Mouse (Mus musculus): Measurements from ENCODE around the gene Osbpl3. TPM values are rescaled to one million over a fixed set of nuclear protein-coding genes. Genes with fewer than 3 reads are reported as not detected.

Gene Osbpl3
- polyA plus RNA-seq, 1 experiment from 2014 or later = 9.5 TPM

DNA sequence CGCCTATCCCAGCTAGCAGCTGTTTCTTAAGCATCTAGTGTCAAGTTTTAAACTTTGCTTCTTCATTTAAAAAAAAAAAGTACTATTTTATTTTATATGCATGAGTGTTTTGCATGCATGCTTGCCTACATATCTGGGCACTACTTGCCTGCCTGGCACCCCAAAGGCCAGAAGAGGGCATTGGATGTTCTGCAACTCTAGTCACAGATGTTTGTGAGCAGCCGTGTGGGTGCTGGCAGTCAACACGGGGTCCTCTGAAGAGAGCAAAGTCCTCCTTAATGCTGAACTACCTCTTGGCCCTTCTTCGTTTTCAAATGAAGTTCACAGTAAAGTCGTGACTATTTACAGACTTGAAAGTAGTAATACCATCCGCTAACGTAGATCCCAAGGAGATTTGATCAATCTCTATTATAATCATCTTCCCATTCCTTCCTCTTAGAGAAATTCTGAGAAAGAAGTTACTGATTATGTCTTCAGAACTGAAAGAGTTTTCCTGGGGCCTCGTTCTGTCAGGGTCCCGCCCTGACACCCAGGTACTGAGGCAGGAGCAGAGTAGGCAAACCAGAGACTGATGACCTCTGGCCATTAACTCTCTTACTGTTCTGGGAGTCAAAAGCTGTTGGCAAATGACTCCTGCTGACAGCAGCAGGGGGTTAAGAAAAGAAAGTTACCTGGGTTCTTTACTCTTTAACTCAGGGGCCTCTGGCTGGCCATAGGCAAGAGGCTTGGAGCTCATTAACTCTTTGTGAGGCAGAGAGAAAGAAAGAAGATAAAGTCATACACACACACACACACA is 8.9 kb upstream of the Osbpl3 start:
- WGBS = 83% methylated on average over 9 of the region's 9 CpGs
- H3K9ac ChIP-seq = no peak overlapping the region

DNA sequence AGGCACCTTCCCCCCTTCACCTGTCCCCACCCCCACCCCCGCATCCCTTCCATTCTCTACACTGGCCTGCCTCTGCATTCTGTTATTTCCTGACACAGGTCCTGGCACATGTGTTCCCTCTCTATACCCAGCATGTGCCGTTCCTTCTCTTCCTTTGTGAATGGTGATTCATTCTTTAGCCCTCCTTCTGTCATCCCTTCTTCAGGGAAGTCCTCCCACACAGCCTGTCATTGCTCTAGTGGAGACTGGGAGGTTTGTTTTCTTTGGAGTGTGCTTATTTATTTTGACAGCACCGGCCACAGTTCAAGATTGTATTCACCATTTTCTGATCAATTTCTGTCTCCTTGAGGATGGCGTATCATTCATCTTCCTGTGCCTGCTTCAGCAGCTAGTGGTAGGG is 6.0 kb upstream of the Osbpl3 start:
- Histone ChIP-seq H3K36me3 (replicated peaks) (no peaks in the 10 kb centered on the region), H3K27me3 (peaks cover 3% of the 10 kb centered on the region; the same call in 1 of the 2 replicates), H3K4me1 (no peaks in the 10 kb centered on the region), H3K9ac (no peak overlapping the region), H3K4me2 (no peak overlapping the region), H3K4me3 (replicated peaks) (no peak overlapping the region), H3K9me3 (no peaks in the 10 kb centered on the region), H3K27ac (no peak overlapping the region)
- ATAC-seq (ENCODE audit: low FRiP score) = no peak
- WGBS = 90% methylated on average over 4 of the region's 4 CpGs

More for the DNA sequence above, 8.9 kb upstream of the Osbpl3 start:
- Histone ChIP-seq H3K4me2 (no peak overlapping the region), H3K27ac (no peak overlapping the region), H3K4me1 (no peaks in the 10 kb centered on the region), H3K27me3 (no peaks in the 10 kb centered on the region), H3K36me3 (replicated peaks) (no peaks in the 10 kb centered on the region), H3K9me3 (no peaks in the 10 kb centered on the region), H3K4me3 (replicated peaks) (no peak overlapping the region)
- no peak for ATAC-seq (ENCODE audit: low FRiP score)

DNA sequence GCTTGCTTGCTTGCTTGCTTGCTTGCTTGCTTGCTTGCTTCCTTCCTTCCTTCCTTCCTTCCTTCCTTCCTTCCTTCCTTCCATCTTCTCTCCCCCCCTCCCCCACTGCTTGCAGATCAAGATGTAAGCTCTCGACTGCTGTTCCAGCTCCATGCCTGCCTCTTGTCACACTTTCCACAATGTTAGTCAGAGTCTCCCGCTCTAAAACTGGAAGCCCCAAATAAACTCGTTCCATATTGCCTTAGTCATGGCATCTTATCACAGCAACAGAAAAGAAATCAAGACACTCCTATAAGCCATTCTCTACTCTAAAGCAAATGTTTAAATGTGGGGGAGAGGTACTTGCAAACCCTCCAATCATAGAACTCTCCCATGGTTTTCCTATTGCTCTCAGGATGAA is 5.6 kb upstream of the Osbpl3 start:
- WGBS = 88% methylated on average over 3 of the region's 3 CpGs
- Histone ChIP-seq H3K27ac (no peak overlapping the region), H3K4me2 (no peak overlapping the region), H3K9ac (no peak overlapping the region), H3K36me3 (replicated peaks) (no peaks in the 10 kb centered on the region), H3K4me3 (replicated peaks) (no peak overlapping the region), H3K9me3 (no peaks in the 10 kb centered on the region), H3K27me3 (peaks cover 6% of the 10 kb centered on the region; the same call in 1 of the 2 replicates), H3K4me1 (peaks cover 3% of the 10 kb centered on the region)
- ATAC-seq (ENCODE audit: low FRiP score) = no peak

DNA sequence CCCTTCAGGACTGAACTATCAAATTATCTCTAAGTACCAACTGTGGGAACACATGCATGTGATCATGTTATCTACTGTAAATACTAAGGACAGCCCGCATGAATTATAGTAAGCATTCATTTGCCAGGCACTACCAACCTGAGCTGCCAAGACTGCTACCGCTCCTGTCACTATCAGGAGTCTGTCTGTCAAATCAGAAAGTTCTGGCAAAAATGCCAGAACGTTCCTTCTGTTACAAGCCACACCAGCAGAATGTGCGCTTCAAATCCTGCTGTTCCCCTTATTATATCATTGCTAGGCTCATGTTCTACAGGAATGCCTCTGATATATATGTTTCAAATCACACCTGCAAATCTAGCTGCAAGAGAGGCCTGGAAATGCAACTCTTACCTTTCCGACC is 4.6 kb upstream of the Osbpl3 start:
- Histone ChIP-seq H3K36me3 (replicated peaks) (no peaks in the 10 kb centered on the region), H3K4me3 (replicated peaks) (no peak overlapping the region), H3K27ac (no peak overlapping the region), H3K9me3 (no peaks in the 10 kb centered on the region), H3K27me3 (peaks cover 6% of the 10 kb centered on the region; the same call in 1 of the 2 replicates), H3K4me2 (no peak overlapping the region), H3K4me1 (peaks cover 7% of the 10 kb centered on the region), H3K9ac (no peak overlapping the region)
- no peak for ATAC-seq (ENCODE audit: low FRiP score)
- 89% methylated on average over 5 of the region's 5 CpGs for WGBS

DNA sequence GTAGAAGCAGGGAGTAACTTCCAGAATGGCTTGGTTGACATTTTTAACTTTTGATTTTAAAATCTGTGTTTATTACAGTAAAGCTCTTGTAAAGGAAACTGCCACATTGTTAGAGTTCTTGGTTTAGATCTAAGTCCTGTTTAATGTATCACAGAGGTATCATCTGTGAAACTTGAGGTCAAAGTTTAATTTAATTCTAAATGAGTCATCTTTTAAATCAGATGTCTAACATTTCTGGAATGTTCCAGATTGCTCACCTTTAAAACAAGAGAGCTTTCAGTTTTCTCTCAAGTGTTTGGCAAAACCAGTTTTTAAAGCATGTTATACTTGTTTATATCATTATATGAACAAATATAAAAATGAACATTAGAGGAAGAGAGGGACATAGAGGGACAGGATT is 4.2 kb upstream of the Osbpl3 start:
- no peak overlapping the region for H3K4me2 ChIP-seq
- no peak overlapping the region for H3K4me3 ChIP-seq (replicated peaks)
- H3K36me3 ChIP-seq (replicated peaks) = no peaks in the 10 kb centered on the region
- ATAC-seq (ENCODE audit: low FRiP score) = no peak
- no peaks in the 10 kb centered on the region for H3K9me3 ChIP-seq
- peaks cover 6% of the 10 kb centered on the region; the same call in 1 of the 2 replicates for H3K27me3 ChIP-seq
- H3K27ac ChIP-seq = no peak overlapping the region
- H3K4me1 ChIP-seq = peaks cover 8% of the 10 kb centered on the region
- H3K9ac ChIP-seq = no peak overlapping the region

DNA sequence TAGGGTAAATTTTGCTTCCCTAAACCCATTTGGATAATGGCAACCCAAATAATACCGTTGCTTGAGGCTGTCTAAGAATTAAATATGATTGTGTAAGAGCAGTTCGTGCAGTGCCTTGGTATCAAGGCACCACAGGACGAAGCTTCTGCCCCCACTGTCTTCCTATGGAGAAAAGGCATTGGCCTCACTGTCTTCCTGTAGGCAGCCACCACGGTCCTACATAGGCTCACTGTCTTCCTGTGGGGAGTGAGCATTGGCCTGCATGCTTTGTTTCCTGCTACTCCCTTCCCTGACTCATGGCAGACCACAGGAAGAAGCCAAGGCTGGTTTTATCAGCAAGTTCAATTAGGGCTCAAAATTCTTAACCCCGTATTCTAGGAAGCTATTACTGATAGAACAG is 3.3 kb upstream of the Osbpl3 start:
- Histone ChIP-seq H3K9ac (no peak overlapping the region), H3K4me2 (no peak overlapping the region), H3K27me3 (peaks cover 6% of the 10 kb centered on the region; the same call in 1 of the 2 replicates), H3K27ac (no peak overlapping the region), H3K9me3 (no peaks in the 10 kb centered on the region), H3K4me1 (peaks cover 15% of the 10 kb centered on the region), H3K4me3 (replicated peaks) (no peak overlapping the region), H3K36me3 (replicated peaks) (no peaks in the 10 kb centered on the region)
- no peak for ATAC-seq (ENCODE audit: low FRiP score)
- 81% methylated on average over 5 of the region's 5 CpGs for WGBS

DNA sequence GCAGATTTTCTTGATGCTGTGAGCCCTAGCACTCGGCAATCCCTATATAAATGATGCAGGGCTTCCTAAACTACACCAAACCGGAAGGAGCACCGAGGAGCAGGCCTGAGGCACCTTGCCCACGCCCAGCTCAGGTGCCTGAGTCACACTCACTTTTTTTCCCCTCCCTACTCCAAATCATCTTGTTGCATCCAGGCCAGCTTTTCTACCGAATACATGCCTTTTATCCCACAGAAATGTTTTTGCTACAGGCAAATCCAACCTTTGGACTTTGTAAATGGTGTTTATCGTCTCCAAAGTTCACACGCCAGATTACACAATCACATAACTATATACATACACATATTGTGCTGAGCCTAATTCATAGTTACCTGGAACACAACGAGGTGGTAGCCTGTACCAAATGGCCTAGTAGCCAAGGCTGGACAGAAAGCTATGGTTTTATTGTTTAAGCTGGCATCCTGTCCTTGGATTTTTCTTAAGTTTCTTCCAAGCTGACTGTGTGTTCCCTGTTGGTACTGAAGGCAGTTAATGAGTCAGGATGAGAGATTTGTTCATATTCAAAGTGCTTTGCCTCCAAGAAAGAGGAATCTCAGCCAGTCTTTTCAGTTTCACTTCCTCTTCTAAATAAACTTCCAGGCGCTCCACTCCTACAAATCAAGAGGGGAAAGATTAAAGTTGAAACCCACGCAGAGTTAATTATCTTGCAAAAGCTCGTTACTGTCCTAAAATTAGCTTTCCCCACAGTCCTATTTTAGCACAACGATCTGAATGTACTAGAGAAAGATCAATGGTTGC is 1.7 kb upstream of the Osbpl3 start:
- no peak overlapping the region for H3K9ac ChIP-seq
- no peak overlapping the region for H3K4me3 ChIP-seq (replicated peaks)
- no peak overlapping the region for H3K4me2 ChIP-seq
- H3K27me3 ChIP-seq = peaks cover 6% of the 10 kb centered on the region; the same call in 1 of the 2 replicates
- no peak for ATAC-seq (ENCODE audit: low FRiP score)
- peaks cover 21% of the 10 kb centered on the region for H3K4me1 ChIP-seq
- WGBS = 80% methylated on average over 12 of the region's 12 CpGs
- no peaks in the 10 kb centered on the region for H3K9me3 ChIP-seq
- no peaks in the 10 kb centered on the region for H3K36me3 ChIP-seq (replicated peaks)
- H3K27ac ChIP-seq = no peak overlapping the region

DNA sequence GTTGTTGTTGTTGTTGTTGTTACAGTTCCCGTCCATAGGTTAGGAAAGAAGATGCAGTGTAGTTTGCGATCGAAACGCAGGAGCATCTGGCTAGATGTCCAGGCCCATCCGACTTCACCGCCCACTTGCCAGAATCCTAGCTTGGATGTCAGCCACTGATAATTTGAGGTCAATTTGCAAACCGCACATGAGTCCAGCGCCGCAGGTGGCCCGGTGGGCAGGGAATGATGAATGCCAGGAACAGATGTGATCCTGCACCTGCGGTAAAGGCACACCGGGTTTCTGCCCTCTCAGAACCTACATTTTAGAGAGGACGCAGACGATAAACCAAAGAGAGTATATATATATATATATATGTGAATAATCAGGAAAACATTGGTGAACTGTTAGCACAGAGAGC is 705 bp upstream of the Osbpl3 start:
- H3K9ac ChIP-seq = 0 out of 2 replicates have a peak overlapping the region, but pooled peaks have one; percentile 29
- WGBS = 69% methylated on average over 14 of the region's 14 CpGs

DNA sequence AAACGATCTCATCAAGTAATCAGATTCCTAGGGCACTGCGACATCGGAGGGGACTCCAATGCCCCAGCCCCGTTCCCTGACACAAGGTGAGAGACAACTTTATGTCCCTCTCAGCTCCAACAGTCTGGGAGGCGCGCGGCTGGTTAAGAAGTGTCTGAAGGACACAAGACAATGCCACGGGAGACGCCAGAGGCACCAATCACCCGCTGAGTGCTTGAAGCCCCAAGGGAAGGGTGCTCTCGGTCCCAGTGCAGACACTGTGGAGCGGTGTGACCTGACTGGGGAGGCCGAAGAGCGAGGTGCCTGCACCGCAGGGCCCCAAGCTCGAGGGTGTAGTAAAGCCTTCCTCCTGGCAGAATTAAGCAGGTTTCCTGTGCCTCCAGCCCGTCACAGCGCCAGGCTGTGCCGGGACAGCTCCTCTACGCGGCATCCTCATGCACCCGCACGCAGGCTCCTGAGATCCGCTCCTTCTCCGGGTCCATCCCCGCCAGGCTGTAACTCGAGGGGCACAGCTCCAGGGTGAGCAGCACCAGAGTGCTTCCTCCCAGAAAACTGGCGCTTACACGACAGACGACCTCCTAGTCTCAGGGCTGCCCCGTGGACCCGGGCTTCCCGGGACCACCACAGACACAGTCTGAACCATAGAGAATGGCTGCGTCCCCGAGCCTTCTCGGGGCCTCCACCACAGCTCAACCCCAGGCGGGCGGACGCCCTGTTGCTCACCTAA is 736 bp downstream of the Osbpl3 start:
- Histone ChIP-seq H3K9ac (peak overlapping the region; percentile 77), H3K27me3 (peaks cover 6% of the 10 kb centered on the region; the same call in 1 of the 2 replicates), H3K4me2 (peak overlapping the region; percentile 92), H3K4me1 (peaks cover 21% of the 10 kb centered on the region), H3K36me3 (replicated peaks) (no peaks in the 10 kb centered on the region), H3K9me3 (no peaks in the 10 kb centered on the region), H3K27ac (peak overlapping the region; percentile 79), H3K4me3 (replicated peaks) (peak overlapping the region; percentile 65)
- WGBS = 1% methylated on average over 39 of the region's 39 CpGs
- peak; percentile 74 for ATAC-seq (ENCODE audit: low FRiP score)

More for the DNA sequence above, 705 bp upstream of the Osbpl3 start:
- Histone ChIP-seq H3K4me1 (peaks cover 21% of the 10 kb centered on the region), H3K9me3 (no peaks in the 10 kb centered on the region), H3K4me2 (peak overlapping the region; percentile 92), H3K27ac (no peak overlapping the region), H3K27me3 (peaks cover 6% of the 10 kb centered on the region; the same call in 1 of the 2 replicates), H3K36me3 (replicated peaks) (no peaks in the 10 kb centered on the region), H3K4me3 (replicated peaks) (peak overlapping the region; percentile 65; the same call in 1 of the 2 replicates)
- ATAC-seq (ENCODE audit: low FRiP score) = no peak

DNA sequence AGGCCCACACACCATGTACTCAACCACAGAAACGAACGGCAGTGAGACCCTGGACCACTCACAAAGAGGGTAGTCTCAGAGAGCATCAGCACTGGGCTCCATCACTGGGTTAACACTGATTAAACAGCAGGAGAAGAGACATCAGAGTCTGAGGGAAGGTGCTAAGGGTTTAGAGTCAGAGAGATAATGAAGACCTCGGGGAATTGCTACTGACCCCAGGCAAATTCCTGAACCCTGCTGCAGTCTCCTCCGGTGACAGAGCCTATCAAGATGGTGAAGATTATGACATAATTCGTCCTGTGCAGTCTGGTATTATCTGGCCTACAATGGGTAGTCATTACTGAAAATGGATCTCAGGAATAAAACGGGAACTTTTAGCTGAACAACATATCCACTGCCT is 2.4 kb downstream of the Osbpl3 start:
- 48% methylated on average over 6 of the region's 6 CpGs for WGBS
- Histone ChIP-seq H3K36me3 (replicated peaks) (no peaks in the 10 kb centered on the region), H3K9ac (no peak overlapping the region), H3K4me1 (peaks cover 21% of the 10 kb centered on the region), H3K27me3 (peaks cover 6% of the 10 kb centered on the region; the same call in 1 of the 2 replicates), H3K4me2 (no peak overlapping the region), H3K27ac (no peak overlapping the region), H3K9me3 (no peaks in the 10 kb centered on the region), H3K4me3 (replicated peaks) (no peak overlapping the region)
- ATAC-seq (ENCODE audit: low FRiP score) = no peak

DNA sequence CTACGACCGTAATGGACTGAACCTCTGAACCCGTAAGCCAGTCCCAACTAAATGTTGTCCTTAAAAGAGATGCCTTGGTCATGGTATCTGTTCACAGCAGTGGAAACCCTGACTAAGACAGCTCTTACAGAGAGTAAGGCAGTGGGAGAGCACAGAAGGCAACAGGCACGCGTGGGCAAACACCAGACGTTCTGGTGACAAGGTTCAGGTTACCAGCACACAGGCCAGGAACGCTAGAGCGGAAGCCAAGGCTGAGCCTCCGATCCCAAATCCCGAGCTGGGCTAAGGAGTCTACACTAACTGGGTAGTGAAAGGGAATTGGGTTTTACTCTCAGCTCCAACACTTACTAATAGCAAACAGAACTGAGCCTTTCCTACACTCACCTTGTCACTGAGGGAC is 3.8 kb downstream of the Osbpl3 start:
- Histone ChIP-seq H3K4me3 (replicated peaks) (no peak overlapping the region), H3K9ac (no peak overlapping the region), H3K4me2 (no peak overlapping the region), H3K9me3 (no peaks in the 10 kb centered on the region), H3K27ac (no peak overlapping the region), H3K27me3 (peaks cover 2% of the 10 kb centered on the region; the same call in 1 of the 2 replicates), H3K4me1 (peaks cover 21% of the 10 kb centered on the region), H3K36me3 (replicated peaks) (no peaks in the 10 kb centered on the region)
- ATAC-seq (ENCODE audit: low FRiP score) = no peak
- 94% methylated on average over 10 of the region's 10 CpGs for WGBS

DNA sequence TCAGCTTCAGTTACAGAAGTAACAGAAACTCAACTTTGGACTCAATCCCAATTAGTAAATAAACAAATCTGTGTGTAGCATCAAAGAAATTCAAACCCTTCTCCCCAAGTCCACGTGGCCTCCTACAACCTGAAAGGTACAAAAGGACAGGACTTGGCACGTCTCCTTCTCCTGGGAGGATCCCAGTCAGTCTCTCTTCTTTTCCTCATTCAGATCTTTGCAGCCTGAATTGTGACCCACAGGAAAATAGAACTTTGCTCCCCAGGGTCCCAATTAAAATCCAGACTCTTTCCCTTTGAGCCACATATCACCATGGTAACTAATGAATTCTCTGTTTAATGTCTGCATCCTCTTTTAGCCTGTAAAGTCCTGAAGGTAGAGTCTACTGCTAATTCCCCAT is 10.4 kb downstream of the Osbpl3 start:
- Histone ChIP-seq H3K9me3 (no peaks in the 10 kb centered on the region), H3K27me3 (no peaks in the 10 kb centered on the region), H3K4me3 (replicated peaks) (no peak overlapping the region), H3K4me1 (no peaks in the 10 kb centered on the region), H3K9ac (no peak overlapping the region), H3K4me2 (no peak overlapping the region), H3K27ac (no peak overlapping the region), H3K36me3 (replicated peaks) (no peaks in the 10 kb centered on the region)
- peak; percentile 17; the same call in 1 of the 2 replicates for ATAC-seq (ENCODE audit: low FRiP score)
- 21% methylated on average over 2 of the region's 2 CpGs for WGBS

Measured in forebrain, embryonic 12.5 days (tissue).